Mouse (Mus musculus) left cerebral cortex, postnatal 25 days (tissue): Measurements from ENCODE around the gene Ccr2. TPM values are rescaled to one million over a fixed set of nuclear protein-coding genes. Genes with fewer than 3 reads are reported as not detected.
"Not testable (repeated sequence)": the region's sequence is repeated elsewhere in the genome, so short reads cannot be mapped to it uniquely, and the experiment has no call there.

Experiments used
- DNase-seq, 2 experiments: peaks; one replicate each; pipeline ENCODE4 v3.0.0; 2022; ENCODE audit warnings: low spot score in 2 of 2, mixed read lengths in 1 of 2
- intact Hi-C: fragments of 180-260 bp; cut with DNase I; formaldehyde crosslinking; loops from one replicate; pipeline ENCODE4 v1.15.1; 2025
- total RNA-seq, 2 experiments: library from RNA; stranded (reverse); gene quantifications; 2 replicates each; pipeline ENCODE4 v1.2.3; 2021

Ccr2 gene
- total RNA-seq, 2 experiments from 2014 or later = 0.14 to 0.21 TPM

GRCm38 (mm10) chr9:124112591-124113239 is 11.0 kb downstream of the Ccr2 start:
- intact Hi-C loops = no loop called here
- no peak for DNase-seq

- intact Hi-C loops = no loop called here
- no peak for DNase-seq
Observed at GRCm38 (mm10) chr9:124113777-124114176, 12.0 kb downstream of the Ccr2 start.

DNA sequence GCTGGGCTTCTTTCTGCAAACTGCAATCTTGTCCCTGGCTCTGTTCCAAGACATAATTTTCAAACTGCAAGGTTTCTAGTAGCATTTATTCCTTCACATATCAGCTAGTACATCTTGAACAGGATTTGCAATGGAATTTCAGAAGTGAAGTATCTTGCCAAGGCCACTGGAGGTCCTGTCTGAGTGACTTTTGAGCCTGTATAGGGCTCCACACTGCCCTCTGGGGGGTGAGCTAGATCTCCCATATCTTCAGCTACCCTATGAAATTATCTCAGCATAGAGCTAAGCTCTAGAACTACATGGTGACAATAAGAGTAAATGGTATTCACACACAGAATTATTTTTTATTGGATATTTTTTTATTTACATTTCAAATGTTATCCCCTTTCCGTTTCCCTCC is 16.7 kb downstream of the Ccr2 start:
- intact Hi-C loops = no loop called here
- DNase-seq = no peak

DNA sequence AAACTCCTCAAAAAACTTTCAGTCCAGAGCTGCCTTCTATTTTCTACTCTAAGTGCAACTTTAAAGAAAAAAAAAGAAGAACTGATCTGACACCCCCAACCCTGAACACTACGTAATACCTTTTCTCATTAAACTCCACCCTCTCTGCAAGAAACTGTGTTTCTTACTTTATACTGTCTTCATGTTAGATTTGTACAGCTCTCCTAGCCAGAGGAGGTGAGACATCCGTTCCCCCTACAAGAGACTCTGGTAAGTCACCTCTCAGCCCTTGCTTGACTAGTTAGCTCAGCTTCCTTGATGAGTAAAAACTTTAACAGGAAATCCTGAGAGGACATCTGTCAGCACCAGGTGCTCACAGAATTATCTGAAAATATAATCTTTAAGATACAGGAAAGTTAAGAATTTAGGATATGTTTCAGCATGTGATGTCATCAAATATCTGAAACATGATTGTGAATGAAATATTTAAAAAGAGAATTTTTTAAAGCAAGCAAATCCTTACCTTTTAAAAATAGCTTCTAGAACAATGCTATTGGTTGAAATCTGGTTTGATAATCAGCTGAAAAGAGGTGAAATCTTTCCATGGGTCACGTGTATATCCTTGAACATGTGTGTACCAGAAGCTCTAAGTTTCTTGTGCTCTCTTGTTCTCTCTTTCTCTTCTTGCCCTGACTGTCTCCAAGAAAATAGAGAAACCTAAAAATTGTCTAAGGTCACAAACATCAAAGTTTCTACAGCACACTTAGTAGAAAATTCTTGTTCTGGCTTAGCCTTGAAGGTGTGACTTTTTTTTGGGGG is 19.8 kb downstream of the Ccr2 start, which contains the start of gene Ccr5:
TSS of gene Ccr5 (plus strand) at position 157 of the 798 bp plus-strand sequence.
- intact Hi-C loops = no loop called here

DNA sequence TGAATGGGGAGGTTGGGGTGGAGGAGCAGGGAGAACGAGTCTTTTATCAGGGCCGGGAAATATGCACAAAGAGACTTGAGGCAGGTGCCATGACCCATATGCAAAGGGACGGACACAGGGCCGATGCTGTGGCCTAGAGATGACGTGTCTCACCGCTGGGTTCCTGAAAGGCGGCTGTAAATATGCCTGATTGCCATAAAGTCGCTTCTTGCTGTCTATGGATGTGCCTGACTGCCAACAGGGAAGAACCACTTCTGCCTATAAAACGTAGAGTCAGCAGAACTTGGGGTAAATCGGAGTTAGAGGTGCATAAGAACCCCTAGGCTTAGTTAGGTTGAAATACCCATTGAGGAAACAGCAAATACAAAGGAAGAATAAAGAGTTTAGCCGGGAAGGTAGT is 23.8 kb downstream of the Ccr2 start:
- intact Hi-C loops = no loop called here
- DNase-seq = no peak

More for the DNA sequence above, 19.8 kb downstream of the Ccr2 start, which contains the start of gene Ccr5:
- DNase-seq = no peak

GRCm38 (mm10) chr9:124126373-124126772 is 24.6 kb downstream of the Ccr2 start:
- no peak for DNase-seq
- intact Hi-C loops = no loop called here

- intact Hi-C loops = no loop called here
- DNase-seq = no peak
Observed at GRCm38 (mm10) chr9:124127412-124127811, 25.7 kb downstream of the Ccr2 start.

DNA sequence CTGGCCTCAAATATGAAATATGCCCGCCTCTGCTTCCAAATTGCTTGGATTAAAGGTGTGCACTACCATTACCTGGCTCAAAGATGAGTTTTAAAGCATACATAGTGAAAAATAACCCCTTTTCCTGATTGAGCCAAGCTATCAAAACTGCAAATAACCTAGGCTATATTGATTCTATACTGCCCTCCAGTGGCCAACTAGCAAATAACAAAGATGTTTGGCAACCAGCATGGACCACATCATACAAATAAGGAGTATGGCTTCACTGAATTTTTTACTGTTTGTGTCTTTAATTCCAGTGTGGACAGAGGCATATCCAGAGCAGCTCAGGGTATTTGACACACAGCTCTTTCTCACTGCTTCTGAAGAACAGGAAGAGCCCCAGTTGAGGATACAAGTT is 26.6 kb downstream of the Ccr2 start:
- DNase-seq = peak; percentile 69 to 71
- intact Hi-C loops = loop anchor here (2.0 kb wide), 1 partner anchor 144 kb away; no protein-coding TSS in a partner anchor

- intact Hi-C loops, DNase-seq: not testable (repeated sequence)
Observed at GRCm38 (mm10) chr9:124132899-124133298, 31.1 kb downstream of the Ccr2 start.

DNA sequence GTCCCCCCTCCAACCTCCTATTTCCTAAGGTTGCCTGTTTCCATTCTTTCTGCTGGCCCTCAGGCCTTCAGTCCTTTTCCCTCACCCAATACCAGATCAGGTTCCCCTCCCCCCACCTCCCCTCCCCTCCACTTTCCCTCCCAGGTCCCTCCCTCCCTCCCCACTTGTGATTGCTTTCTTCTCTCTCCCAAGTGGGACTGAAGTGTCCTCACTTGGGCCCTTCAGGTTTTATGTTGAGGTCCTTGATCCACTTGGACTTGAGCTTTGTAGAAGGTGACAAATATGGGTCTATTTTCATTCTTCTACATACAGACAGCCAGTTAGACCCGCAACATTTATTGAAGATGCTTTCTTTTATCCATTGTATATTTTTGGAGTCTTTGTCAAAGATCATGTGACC is 33.2 kb downstream of the Ccr2 start:
- DNase-seq, intact Hi-C loops: not testable (repeated sequence)

GRCm38 (mm10) chr9:124137619-124138018 is 35.9 kb downstream of the Ccr2 start:
- intact Hi-C loops = no loop called here

GRCm38 (mm10) chr9:124138055-124138775 is 36.5 kb downstream of the Ccr2 start:
- intact Hi-C loops = no loop called here
- no peak for DNase-seq

More at GRCm38 (mm10) chr9:124137619-124138018, 35.9 kb downstream of the Ccr2 start:
- no peak for DNase-seq

DNA sequence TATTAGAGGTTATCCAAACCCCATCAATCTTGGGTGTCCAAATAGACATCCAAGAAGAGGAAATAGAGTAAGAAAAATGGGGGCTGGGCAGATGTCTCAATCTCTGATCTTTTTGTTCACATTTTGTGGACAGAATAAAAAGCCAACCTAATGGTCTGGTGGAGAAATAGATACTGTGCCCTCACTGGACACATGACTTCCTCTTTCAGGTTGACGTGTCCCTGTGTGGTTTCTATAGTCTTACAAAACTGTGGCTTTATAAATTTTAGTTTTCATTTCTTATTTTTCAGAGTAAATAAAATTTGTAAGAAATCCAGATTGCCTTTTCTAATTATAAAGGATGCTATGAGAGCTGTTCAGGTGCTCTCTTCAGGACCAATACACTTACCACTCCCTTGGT is 41.9 kb downstream of the Ccr2 start:
- intact Hi-C loops = no loop called here
- no peak for DNase-seq

- intact Hi-C loops = no loop called here
Observed at GRCm38 (mm10) chr9:124146307-124146706, 44.6 kb downstream of the Ccr2 start.

More at GRCm38 (mm10) chr9:124146307-124146706, 44.6 kb downstream of the Ccr2 start:
- no peak for DNase-seq

Other genes starting within 250 kb of the Ccr2 start
- not detected for gene Xcr1, start 239.9 kb upstream of the Ccr2 start, total RNA-seq
- 1 to 10 TPM in 1 of 2 experiments, under 1 TPM in 1; 0.57 to 1.1 TPM for gene Ccr1, start 133.3 kb upstream of the Ccr2 start, total RNA-seq
- gene Ccr1l1, start 123.5 kb upstream of the Ccr2 start, total RNA-seq = not detected
- gene Ccr3, start 80.0 kb upstream of the Ccr2 start, total RNA-seq = not detected
- 1 to 10 TPM; 7.5 to 9.1 TPM for gene Ccr5, start 19.6 kb downstream of the Ccr2 start, total RNA-seq
- gene 2010315B03Rik, start 210.7 kb downstream of the Ccr2 start, total RNA-seq = 10 to 100 TPM; 15.7 to 23.2 TPM